Comparison of ENCODE assay signal across 8 mouse cellular contexts in the genomic region with DNA sequence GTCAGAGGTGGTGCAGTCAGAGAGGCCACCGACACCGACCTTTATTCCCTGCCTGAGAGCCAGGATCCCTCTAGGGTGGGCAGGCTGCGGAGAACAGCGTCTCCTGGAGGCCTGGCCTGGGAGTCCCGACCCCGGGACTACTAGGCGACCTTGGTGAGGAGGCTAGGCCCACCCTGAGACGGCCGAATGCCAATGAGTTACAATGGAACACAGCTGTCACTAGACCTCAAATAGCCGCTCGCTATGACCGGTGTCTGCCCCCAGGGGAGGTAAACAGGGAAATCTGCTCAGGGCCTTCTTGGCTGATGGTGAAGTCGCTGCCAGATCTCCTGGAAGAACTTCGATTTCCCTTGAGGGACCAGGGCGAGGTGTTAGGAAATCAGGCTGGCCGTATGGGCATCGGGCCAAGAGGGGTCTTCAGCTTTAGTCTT. TPM values are rescaled to one million over a fixed set of nuclear protein-coding genes. Genes with fewer than 3 reads are reported as not detected.
DNase-seq lines count a peak whose midpoint lies in the region; ATAC-seq and TF ChIP-seq lines count a peak whose summit lies in the region.

No protein-coding gene starts in this region.

- peak overlapping the region; percentile 90; the same call in 1 of the 2 replicates for H3K27ac ChIP-seq in intestine, embryonic 14.5 days (ENCODE audit: low read depth)
- peak overlapping the region; percentile 81 for H3K27ac ChIP-seq in midbrain, embryonic 14.5 days (replicated peaks; ENCODE audit: low read depth, low read length)

- POLR2A ChIA-PET in Patski (lab: Charles Lee), result interaction anchor here (1.6 kb wide), 1 partner anchor 23 kb away, joined by 4 read pairs; no protein-coding TSS in a partner anchor

- H3K4me2 ChIP-seq in intestine, embryonic 14.5 days (ENCODE audit: low read length), result peak overlapping the region; percentile 92
- H3K4me2 ChIP-seq in midbrain, embryonic 14.5 days (ENCODE audit: low read length), result peak overlapping the region; percentile 89

- no peak for TF ChIP-seq CTCF in Patski (IDR thresholded peaks at IDR 0.05)

- no peaks in the 10 kb centered on the region for H3K27me3 ChIP-seq in Patski
- H3K27me3 ChIP-seq in intestine, embryonic 14.5 days (replicated peaks; ENCODE audit: control insufficient read depth, insufficient read depth, low read length), result no peaks in the 10 kb centered on the region
- H3K27me3 ChIP-seq in midbrain, embryonic 14.5 days (ENCODE audit: control insufficient read depth, insufficient read depth, low read length), result no peaks in the 10 kb centered on the region

- in situ Hi-C loops in Patski (cut with MboI; ENCODE audit: low pct_unique_long_range_greater_than_20kb), result no loop called here

- peak overlapping the region; percentile 78 for H3K4me3 ChIP-seq in intestine, embryonic 14.5 days (ENCODE audit: low read depth, low read length)
- peak overlapping the region; percentile 72 for H3K4me3 ChIP-seq in midbrain, embryonic 14.5 days (replicated peaks; ENCODE audit: low read depth, low read length)

- H3K9me3 ChIP-seq in intestine, embryonic 14.5 days (ENCODE audit: control insufficient read depth, low read length), result no peaks in the 10 kb centered on the region
- no peaks in the 10 kb centered on the region for H3K9me3 ChIP-seq in midbrain, embryonic 14.5 days (ENCODE audit: control insufficient read depth, low read length)

- DNase-seq in 416B (ENCODE audit: low read depth) (peak; percentile 69), Patski (ENCODE audit: low read depth, low spot score) (no peak), liver (peak; percentile 65)
- peak; percentile 50 for DNase-seq in gastrocnemius, postnatal 25 days
- DNase-seq in intestine, embryonic 14.5 days (ENCODE audit: low spot score), result no peak
- DNase-seq in midbrain, embryonic 14.5 days, result peak; percentile 52
- DNase-seq in testis, postnatal 10 days (ENCODE audit: low spot score), result peak; percentile 76

- H3K9ac ChIP-seq in intestine, embryonic 14.5 days (ENCODE audit: low read length), result peak overlapping the region; percentile 76
- H3K9ac ChIP-seq in midbrain, embryonic 14.5 days (replicated peaks; ENCODE audit: low read length), result peak overlapping the region; percentile 77

- ATAC-seq in Patski, result peak; percentile 44
- peak; percentile 61 for ATAC-seq in common myeloid progenitor, adult 5-6 weeks (replicated peaks; ENCODE audit: low read depth, poor library complexity, severe bottlenecking)
- peak; percentile 72 for ATAC-seq in intestine, embryonic 14.5 days (replicated peaks; ENCODE audit: low FRiP score, low TSS enrichment, low read depth)
- peak; percentile 59 for ATAC-seq in midbrain, embryonic 14.5 days (ENCODE audit: low FRiP score, low TSS enrichment)

- WGBS in intestine, embryonic 14.5 days, result 4% methylated on average over 17 of the region's 17 CpGs
- 8% methylated on average over 17 of the region's 17 CpGs for WGBS in midbrain, embryonic 14.5 days

- peaks cover 36% of the 10 kb centered on the region for H3K36me3 ChIP-seq in intestine, embryonic 14.5 days (ENCODE audit: control insufficient read depth, insufficient read depth, low read length)
- peaks cover 34% of the 10 kb centered on the region for H3K36me3 ChIP-seq in midbrain, embryonic 14.5 days (ENCODE audit: control insufficient read depth, insufficient read depth, low read length)

- peaks cover 26% of the 10 kb centered on the region for H3K4me1 ChIP-seq in intestine, embryonic 14.5 days (replicated peaks; ENCODE audit: control insufficient read depth, insufficient read depth, low read length)
- peaks cover 36% of the 10 kb centered on the region for H3K4me1 ChIP-seq in midbrain, embryonic 14.5 days (ENCODE audit: control insufficient read depth, insufficient read depth, low read length)

- CTCF ChIA-PET in Patski (lab: Charles Lee), result interaction anchor here (1.4 kb wide), 2 partner anchors 15 to 70 kb away, joined by 3 read pairs; no protein-coding TSS in a partner anchor

RNA-seq across cellular contexts. Expression of gene Gzf1, which starts 0.7 kb away (rescaled TPM):
- 27.8 TPM for polyA plus RNA-seq in Patski (2021)
- 14.1 and 20.6 TPM in 2 replicates for total RNA-seq in common myeloid progenitor, adult 5-6 weeks (2017)
- 10 to 100 TPM; 16.4 to 17.9 TPM for total RNA-seq in gastrocnemius, postnatal 25 days (2021)
- polyA plus RNA-seq in intestine, embryonic 14.5 days (2014; fragmentation: Nextera tagmentation; extraction: Ambion mirVana), result 17.9 and 21.6 TPM in 2 replicates
- polyA plus RNA-seq in midbrain, embryonic 14.5 days (2014; fragmentation: Nextera tagmentation; extraction: Ambion mirVana), result 12.5 and 16.7 TPM in 2 replicates

RNA-seq across cellular contexts. Expression of gene Nxt1, which starts 9.1 kb away (rescaled TPM):
- polyA plus RNA-seq in Patski (2021), result 30.5 TPM
- 34.9 and 40.3 TPM in 2 replicates for total RNA-seq in common myeloid progenitor, adult 5-6 weeks (2017)
- 1 to 10 TPM; 5.3 to 5.6 TPM for total RNA-seq in gastrocnemius, postnatal 25 days (2021)
- polyA plus RNA-seq in intestine, embryonic 14.5 days (2014; fragmentation: Nextera tagmentation; extraction: Ambion mirVana), result 88.9 and 104 TPM in 2 replicates
- 48.1 and 54.6 TPM in 2 replicates for polyA plus RNA-seq in midbrain, embryonic 14.5 days (2014; fragmentation: Nextera tagmentation; extraction: Ambion mirVana)

RNA-seq across cellular contexts. Expression of gene Napb, which starts 50.8 kb away (rescaled TPM):
- 4.3 TPM for polyA plus RNA-seq in Patski (2021)
- total RNA-seq in common myeloid progenitor, adult 5-6 weeks (2017), result 1.1 and 2.1 TPM in 2 replicates
- total RNA-seq in gastrocnemius, postnatal 25 days (2021), result 1 to 10 TPM; 3.8 to 4.0 TPM
- 5.5 and 7.6 TPM in 2 replicates for polyA plus RNA-seq in intestine, embryonic 14.5 days (2014; fragmentation: Nextera tagmentation; extraction: Ambion mirVana)
- polyA plus RNA-seq in midbrain, embryonic 14.5 days (2014; fragmentation: Nextera tagmentation; extraction: Ambion mirVana), result 59.9 and 78.1 TPM in 2 replicates

Comparison
In these comparisons a context has a peak if more than half of its experiments do, and no peak if none do; other contexts are left out.
1. DNase-seq: peak in 416B (single experiment), gastrocnemius, postnatal 25 days (single experiment), liver (single experiment), midbrain, embryonic 14.5 days (single experiment) and testis, postnatal 10 days (single experiment); none in Patski (single experiment) and intestine, embryonic 14.5 days (single experiment).
2. Peak in every context shown above with its lines, with median percentiles within 50 percentile points of each other: ATAC-seq.